In the genomic region with DNA sequence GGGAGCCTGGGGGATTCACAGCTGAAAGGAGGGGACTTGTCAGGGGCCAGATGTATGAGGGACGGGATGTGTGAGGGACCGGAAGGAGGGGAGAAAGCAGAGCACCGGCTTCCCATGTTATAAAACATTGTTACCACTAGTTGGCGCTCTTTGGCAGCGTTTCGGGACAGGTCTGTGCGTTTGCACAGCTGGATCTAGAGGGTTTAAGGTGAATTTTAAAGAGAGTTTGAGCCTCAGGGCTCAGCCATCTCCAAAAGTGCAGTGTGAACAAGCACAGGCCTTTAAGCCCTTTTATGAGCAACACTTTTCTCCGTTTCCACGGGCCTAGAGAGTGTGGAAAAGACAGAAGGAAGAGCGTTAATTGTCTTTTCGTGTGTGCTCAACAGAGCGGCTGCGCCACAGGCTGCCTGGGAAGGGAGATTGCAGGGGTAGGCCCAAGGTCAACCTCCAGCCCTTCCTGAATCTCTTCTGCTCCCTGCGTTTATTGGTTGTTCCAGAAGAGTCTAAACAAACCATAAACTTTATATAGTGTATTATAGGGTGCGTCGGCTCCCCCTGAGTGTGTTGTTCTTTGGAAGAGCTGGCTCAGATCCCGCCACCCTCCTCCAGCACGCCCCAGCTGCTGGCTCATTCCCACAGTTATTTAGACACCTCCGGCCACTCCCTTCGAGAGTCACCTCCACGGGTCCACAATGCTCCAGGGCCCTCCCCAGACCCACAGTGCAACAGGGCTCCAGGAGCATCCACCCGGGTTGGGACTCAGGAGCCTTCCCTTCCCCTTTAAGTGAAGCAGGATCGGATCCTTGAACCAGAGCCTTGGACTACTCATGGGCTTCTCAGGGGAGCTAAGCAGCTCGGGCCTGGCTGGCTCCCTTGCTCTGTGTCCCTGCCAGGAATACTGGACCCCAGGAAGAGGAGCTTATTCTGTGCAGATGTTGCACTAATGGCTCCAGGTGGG, we compare ENCODE assay signal across 8 mouse cellular contexts. TPM values are rescaled to one million over a fixed set of nuclear protein-coding genes. Genes with fewer than 3 reads are reported as not detected.
A peak's percentile ranks its signal among the peaks of the same experiment; 100 is the strongest.
DNase-seq lines count a peak whose midpoint lies in the region; ATAC-seq lines count a peak whose summit lies in the region.

No protein-coding gene starts in this region.

- H3K4me2 ChIP-seq in forebrain, embryonic 12.5 days = no peak overlapping the region
- no peak overlapping the region for H3K4me2 ChIP-seq in hindbrain, embryonic 13.5 days
- no peak overlapping the region for H3K4me2 ChIP-seq in limb, embryonic 11.5 days (ENCODE audit: low read depth, severe bottlenecking)
- H3K4me2 ChIP-seq in midbrain, embryonic 14.5 days (ENCODE audit: low read length) = 0 out of 2 replicates have a peak overlapping the region, but pooled peaks have one; percentile 16
- no peak overlapping the region for H3K4me2 ChIP-seq in stomach, embryonic 15.5 days

- 55% methylated on average over 24 of the region's 24 CpGs for WGBS in forebrain, embryonic 12.5 days
- WGBS in hindbrain, embryonic 13.5 days = 54% methylated on average over 24 of the region's 24 CpGs
- 38% methylated on average over 24 of the region's 24 CpGs for WGBS in limb, embryonic 11.5 days
- whole genome bisulfite sequencing in midbrain, embryonic 14.5 days = 56% methylated on average over 24 of the region's 24 CpGs
- 38% methylated on average over 24 of the region's 24 CpGs for WGBS in stomach, embryonic 15.5 days

- 0 out of 2 replicates have a peak overlapping the region, but pooled peaks have one; percentile 5 for H3K27ac ChIP-seq in forebrain, embryonic 12.5 days
- H3K27ac ChIP-seq in hindbrain, embryonic 13.5 days = no peak overlapping the region
- H3K27ac ChIP-seq in limb, embryonic 11.5 days (replicated peaks; ENCODE audit: low read depth, low read length) = peak overlapping the region; percentile 65; the same call in 1 of the 2 replicates
- H3K27ac ChIP-seq in midbrain, embryonic 14.5 days (replicated peaks; ENCODE audit: low read depth, low read length) = no peak overlapping the region
- peak overlapping the region; percentile 84 for H3K27ac ChIP-seq in stomach, embryonic 15.5 days

- peak; percentile 71 for ATAC-seq in forebrain, embryonic 12.5 days (ENCODE audit: low FRiP score)
- peak; percentile 62 for ATAC-seq in hindbrain, embryonic 13.5 days (ENCODE audit: low FRiP score)
- ATAC-seq in limb, embryonic 11.5 days (ENCODE audit: insufficient number of reproducible peaks, low FRiP score, low TSS enrichment, low read depth) = peak; percentile 67
- no peak for ATAC-seq in midbrain, embryonic 14.5 days (ENCODE audit: low FRiP score, low TSS enrichment)
- ATAC-seq in stomach, embryonic 15.5 days (ENCODE audit: insufficient read depth, low FRiP score, low read depth) = peak; percentile 59

- H3K9ac ChIP-seq in forebrain, embryonic 12.5 days = no peak overlapping the region
- no peak overlapping the region for H3K9ac ChIP-seq in hindbrain, embryonic 13.5 days
- no peak overlapping the region for H3K9ac ChIP-seq in limb, embryonic 11.5 days (ENCODE audit: low read length)
- H3K9ac ChIP-seq in midbrain, embryonic 14.5 days (replicated peaks; ENCODE audit: low read length) = no peak overlapping the region
- H3K9ac ChIP-seq in stomach, embryonic 15.5 days = no peak overlapping the region

- H3K27me3 ChIP-seq in forebrain, embryonic 12.5 days = 0 out of 2 replicates have a peak, but pooled peaks cover 4% of the 10 kb centered on the region
- 0 out of 2 replicates have a peak, but pooled peaks cover 2% of the 10 kb centered on the region for H3K27me3 ChIP-seq in hindbrain, embryonic 13.5 days
- no peaks in the 10 kb centered on the region for H3K27me3 ChIP-seq in limb, embryonic 11.5 days (ENCODE audit: control insufficient read depth, insufficient read depth, low read length)
- H3K27me3 ChIP-seq in midbrain, embryonic 14.5 days (ENCODE audit: control insufficient read depth, insufficient read depth, low read length) = no peaks in the 10 kb centered on the region
- no peaks in the 10 kb centered on the region for H3K27me3 ChIP-seq in stomach, embryonic 15.5 days (replicated peaks)

- no peaks in the 10 kb centered on the region for H3K9me3 ChIP-seq in forebrain, embryonic 12.5 days
- no peaks in the 10 kb centered on the region for H3K9me3 ChIP-seq in hindbrain, embryonic 13.5 days
- no peaks in the 10 kb centered on the region for H3K9me3 ChIP-seq in limb, embryonic 11.5 days (ENCODE audit: control insufficient read depth, low read length)
- no peaks in the 10 kb centered on the region for H3K9me3 ChIP-seq in midbrain, embryonic 14.5 days (ENCODE audit: control insufficient read depth, low read length)
- no peaks in the 10 kb centered on the region for H3K9me3 ChIP-seq in stomach, embryonic 15.5 days

- H3K36me3 ChIP-seq in forebrain, embryonic 12.5 days (replicated peaks) = no peaks in the 10 kb centered on the region
- H3K36me3 ChIP-seq in hindbrain, embryonic 13.5 days = no peaks in the 10 kb centered on the region
- H3K36me3 ChIP-seq in limb, embryonic 11.5 days (ENCODE audit: control insufficient read depth, insufficient read depth, low read length) = no peaks in the 10 kb centered on the region
- H3K36me3 ChIP-seq in midbrain, embryonic 14.5 days (ENCODE audit: control insufficient read depth, insufficient read depth, low read length) = no peaks in the 10 kb centered on the region
- H3K36me3 ChIP-seq in stomach, embryonic 15.5 days = no peaks in the 10 kb centered on the region

- DNase-seq in layer of hippocampus, adult 11-12 months (ENCODE audit: low spot score) = peak; percentile 42
- DNase-seq in layer of hippocampus, adult 9-11 months = no peak
- DNase-seq in adrenal gland, postnatal 10 days = peak; percentile 77
- DNase-seq in limb, embryonic 11.5 days (ENCODE audit: low spot score) = peak; percentile 86
- DNase-seq in midbrain, embryonic 14.5 days = peak; percentile 85

- no peak overlapping the region for H3K4me3 ChIP-seq in forebrain, embryonic 12.5 days (replicated peaks)
- H3K4me3 ChIP-seq in hindbrain, embryonic 13.5 days = no peak overlapping the region
- H3K4me3 ChIP-seq in limb, embryonic 11.5 days (ENCODE audit: low read depth, low read length) = no peak overlapping the region
- H3K4me3 ChIP-seq in midbrain, embryonic 14.5 days (replicated peaks; ENCODE audit: low read depth, low read length) = no peak overlapping the region
- no peak overlapping the region for H3K4me3 ChIP-seq in stomach, embryonic 15.5 days (replicated peaks)

- H3K4me1 ChIP-seq in forebrain, embryonic 12.5 days = 0 out of 2 replicates have a peak, but pooled peaks cover 6% of the 10 kb centered on the region
- peaks cover 18% of the 10 kb centered on the region for H3K4me1 ChIP-seq in hindbrain, embryonic 13.5 days (replicated peaks)
- H3K4me1 ChIP-seq in limb, embryonic 11.5 days (ENCODE audit: control insufficient read depth, insufficient read depth, low read length) = peaks cover 15% of the 10 kb centered on the region; the same call in 1 of the 2 replicates
- H3K4me1 ChIP-seq in midbrain, embryonic 14.5 days (ENCODE audit: control insufficient read depth, insufficient read depth, low read length) = no peaks in the 10 kb centered on the region
- peaks cover 11% of the 10 kb centered on the region; the same call in 1 of the 2 replicates for H3K4me1 ChIP-seq in stomach, embryonic 15.5 days

RNA-seq across cellular contexts. Expression of a gene that starts 6.8 kb away (rescaled TPM):
- 1,000 to 10,000 TPM in 1 of 2 experiments, 100 to 1,000 TPM in 1; 954 to 1,859 TPM for total RNA-seq in adrenal gland, postnatal 10 days (2021)
- polyA plus RNA-seq in forebrain, embryonic 12.5 days (2016; fragmentation: Nextera tagmentation; extraction: Ambion mirVana) = not detected in 2 replicates
- polyA plus RNA-seq in hindbrain, embryonic 13.5 days (2015; fragmentation: Nextera tagmentation; extraction: Ambion mirVana) = not detected in 2 replicates
- polyA plus RNA-seq in limb, embryonic 11.5 days (2014; fragmentation: Nextera tagmentation; extraction: Ambion mirVana) = 0.05 and 0.23 TPM in 2 replicates
- not detected in 2 replicates for polyA plus RNA-seq in midbrain, embryonic 14.5 days (2014; fragmentation: Nextera tagmentation; extraction: Ambion mirVana)
- 1.2 and 1.5 TPM in 2 replicates for polyA plus RNA-seq in stomach, embryonic 15.5 days (2015; fragmentation: Nextera tagmentation; extraction: Ambion mirVana)

RNA-seq across cellular contexts. Expression of a gene that starts 40.3 kb away (rescaled TPM):
- total RNA-seq in adrenal gland, postnatal 10 days (2021) = under 1 TPM; 0.24 to 0.33 TPM
- 0.09 TPM in 1 of 2 replicates, not detected in the other for polyA plus RNA-seq in forebrain, embryonic 12.5 days (2016; fragmentation: Nextera tagmentation; extraction: Ambion mirVana)
- polyA plus RNA-seq in hindbrain, embryonic 13.5 days (2015; fragmentation: Nextera tagmentation; extraction: Ambion mirVana) = 0.05 and 0.08 TPM in 2 replicates
- polyA plus RNA-seq in limb, embryonic 11.5 days (2014; fragmentation: Nextera tagmentation; extraction: Ambion mirVana) = 0.11 TPM in 1 of 2 replicates, not detected in the other
- polyA plus RNA-seq in midbrain, embryonic 14.5 days (2014; fragmentation: Nextera tagmentation; extraction: Ambion mirVana) = not detected in 2 replicates
- 0.30 and 0.41 TPM in 2 replicates for polyA plus RNA-seq in stomach, embryonic 15.5 days (2015; fragmentation: Nextera tagmentation; extraction: Ambion mirVana)

RNA-seq across cellular contexts. Expression of a gene that starts 59.1 kb away (rescaled TPM):
- total RNA-seq in adrenal gland, postnatal 10 days (2021) = 1 to 10 TPM in 1 of 2 experiments, under 1 TPM in 1; 0.90 to 2.3 TPM
- 0.34 TPM in 1 of 2 replicates, not detected in the other for polyA plus RNA-seq in forebrain, embryonic 12.5 days (2016; fragmentation: Nextera tagmentation; extraction: Ambion mirVana)
- 0.16 and 0.29 TPM in 2 replicates for polyA plus RNA-seq in hindbrain, embryonic 13.5 days (2015; fragmentation: Nextera tagmentation; extraction: Ambion mirVana)
- polyA plus RNA-seq in limb, embryonic 11.5 days (2014; fragmentation: Nextera tagmentation; extraction: Ambion mirVana) = not detected in 2 replicates
- polyA plus RNA-seq in midbrain, embryonic 14.5 days (2014; fragmentation: Nextera tagmentation; extraction: Ambion mirVana) = 1.7 TPM in 1 of 2 replicates, not detected in the other
- 0.93 and 1.3 TPM in 2 replicates for polyA plus RNA-seq in stomach, embryonic 15.5 days (2015; fragmentation: Nextera tagmentation; extraction: Ambion mirVana)

Comparison
In these comparisons a context has a peak if more than half of its experiments do, and no peak if none do; other contexts are left out.
1. H3K27ac ChIP-seq: peak in forebrain, embryonic 12.5 days (single experiment), limb, embryonic 11.5 days (single experiment) and stomach, embryonic 15.5 days (single experiment); none in hindbrain, embryonic 13.5 days (single experiment) and midbrain, embryonic 14.5 days (single experiment).